Mouse (Mus musculus) embryonic facial prominence, embryonic 11.5 days (tissue): ENCODE data around the gene Trim3. TPM values are rescaled to one million over a fixed set of nuclear protein-coding genes. Genes with fewer than 3 reads are reported as not detected.

Source experiments
- ATAC-seq: fragments of 200-750 bp; cut with Nextera tagmentation; replicated peaks from 2 replicates; pipeline ENCODE4 v1.8.0; 2017; ENCODE audit warnings: low read depth; ENCODE audit not compliant: insufficient number of reproducible peaks, low FRiP score, low TSS enrichment
- DNase-seq: peaks from one replicate; pipeline ENCODE4 v3.0.0-alpha.2; 2015; ENCODE audit warnings: low spot score
- H3K27ac ChIP-seq: fragments of 300-500 bp; sonication (generic); replicated peaks from 2 replicates; pipeline ENCODE4 v1.5.1; 2014; ENCODE audit warnings: mild to moderate bottlenecking, low read depth, low read length, control low read depth
- H3K27me3 ChIP-seq: fragments of 300-500 bp; sonication (generic); 2 replicates; pipeline ENCODE4 v1.6.1; 2014; ENCODE audit warnings: mild to moderate bottlenecking, low read length, moderate library complexity, mixed read lengths; ENCODE audit not compliant: control insufficient read depth, insufficient read depth
- H3K36me3 ChIP-seq: fragments of 300-500 bp; sonication (generic); replicated peaks from 2 replicates; pipeline ENCODE4 v1.6.1; 2014; ENCODE audit warnings: low read depth, mild to moderate bottlenecking, low read length, moderate library complexity, mixed read lengths; ENCODE audit not compliant: control insufficient read depth, insufficient read depth
- H3K4me1 ChIP-seq: fragments of 300-500 bp; sonication (generic); 2 replicates; pipeline ENCODE4 v1.6.1; 2014; ENCODE audit warnings: low read length, mixed read lengths; ENCODE audit not compliant: control insufficient read depth, insufficient read depth
- H3K4me2 ChIP-seq: fragments of 300-500 bp; sonication (generic); 2 replicates; pipeline ENCODE4 v1.6.1; 2014; ENCODE audit warnings: low read depth, mild to moderate bottlenecking, control low read depth, low read length, moderate library complexity
- H3K4me3 ChIP-seq: fragments of 300-500 bp; sonication (generic); 2 replicates; pipeline ENCODE4 v1.5.1; 2014; ENCODE audit warnings: low read depth, low read length, control low read depth
- H3K9ac ChIP-seq: fragments of 300-500 bp; sonication (generic); replicated peaks from 2 replicates; pipeline ENCODE4 v1.6.1; 2014; ENCODE audit warnings: mild to moderate bottlenecking, control low read depth, low read length
- H3K9me3 ChIP-seq: fragments of 300-500 bp; sonication (generic); replicated peaks from 2 replicates; pipeline ENCODE4 v1.6.1; 2016; ENCODE audit warnings: mild to moderate bottlenecking, low read length, inconsistent platforms, mixed read lengths; ENCODE audit not compliant: control insufficient read depth
- WGBS: fragments of 180-500 bp; shearing (Covaris S2); extraction: QIAGEN DNeasy Blood & Tissue Kit; methylation state at CpG from one replicate; pipeline ENCODE4 v1.1.7; 2014; 5-methylcytosine and 5-hydroxymethylcytosine counted together
- polyA plus RNA-seq: library from polyadenylated mRNA; unstranded; fragments of >200 nt; fragmentation: Nextera tagmentation; extraction: Ambion mirVana; gene quantifications from 2 replicates; pipeline ENCODE4 v1.2.1, GENCODE M21; 2014

The Trim3 gene
- polyA plus RNA-seq, 1 experiment from 2014 or later, result 19.2 TPM

GRCm38 (mm10) chr7:105602860-105603623 is 30.3 kb downstream of the Trim3 start:
- H3K4me3 ChIP-seq, result no peak overlapping the region
- H3K27me3 ChIP-seq, result no peaks in the 10 kb centered on the region
- DNase-seq (peak; percentile 75), ATAC-seq (0 out of 2 replicates have a peak, but pooled peaks have one; percentile 20)
- no peaks in the 10 kb centered on the region for H3K4me1 ChIP-seq
- no peak overlapping the region for H3K4me2 ChIP-seq
- H3K9ac ChIP-seq, result no peak overlapping the region
- WGBS, result 30% methylated on average over 9 of the region's 9 CpGs
- no peaks in the 10 kb centered on the region for H3K9me3 ChIP-seq
- H3K36me3 ChIP-seq, result no peaks in the 10 kb centered on the region
- H3K27ac ChIP-seq, result no peak overlapping the region

DNA sequence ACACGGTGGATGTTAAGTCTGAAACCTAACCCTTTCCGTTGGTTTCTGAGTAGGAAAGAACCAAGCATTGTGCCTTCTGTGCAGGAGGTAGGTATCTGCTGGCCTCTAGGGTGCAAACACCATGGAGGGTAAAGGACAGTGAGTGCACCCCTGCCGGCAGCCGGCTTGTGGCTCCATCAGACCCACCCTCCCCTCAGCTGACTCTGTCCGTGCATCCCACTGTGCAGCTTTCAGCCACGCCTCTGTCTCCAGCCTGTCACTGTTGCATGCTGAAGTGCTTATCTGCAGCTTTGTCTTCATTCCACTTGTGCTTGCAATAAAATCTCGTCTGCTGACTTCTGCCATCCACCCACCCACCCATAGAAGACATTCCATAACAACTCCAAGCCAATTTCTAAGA is 43.3 kb downstream of the Trim3 start:
- Histone ChIP-seq H3K9ac (no peak overlapping the region), H3K4me1 (no peaks in the 10 kb centered on the region), H3K9me3 (no peaks in the 10 kb centered on the region), H3K4me2 (no peak overlapping the region), H3K4me3 (no peak overlapping the region), H3K27me3 (no peaks in the 10 kb centered on the region), H3K36me3 (no peaks in the 10 kb centered on the region), H3K27ac (no peak overlapping the region)
- ATAC-seq (no peak), DNase-seq (no peak)
- 21% methylated on average over 7 of the region's 7 CpGs for WGBS

GRCm38 (mm10) chr7:105588325-105588912 is 45.0 kb downstream of the Trim3 start:
- no peak overlapping the region for H3K27ac ChIP-seq
- no peak overlapping the region for H3K4me2 ChIP-seq
- 77% methylated on average over 9 of the region's 9 CpGs for WGBS
- ATAC-seq (no peak), DNase-seq (no peak)
- H3K36me3 ChIP-seq, result no peaks in the 10 kb centered on the region
- no peak overlapping the region for H3K4me3 ChIP-seq
- H3K9ac ChIP-seq, result no peak overlapping the region
- H3K27me3 ChIP-seq, result no peaks in the 10 kb centered on the region
- no peaks in the 10 kb centered on the region for H3K4me1 ChIP-seq
- H3K9me3 ChIP-seq, result no peaks in the 10 kb centered on the region

DNA sequence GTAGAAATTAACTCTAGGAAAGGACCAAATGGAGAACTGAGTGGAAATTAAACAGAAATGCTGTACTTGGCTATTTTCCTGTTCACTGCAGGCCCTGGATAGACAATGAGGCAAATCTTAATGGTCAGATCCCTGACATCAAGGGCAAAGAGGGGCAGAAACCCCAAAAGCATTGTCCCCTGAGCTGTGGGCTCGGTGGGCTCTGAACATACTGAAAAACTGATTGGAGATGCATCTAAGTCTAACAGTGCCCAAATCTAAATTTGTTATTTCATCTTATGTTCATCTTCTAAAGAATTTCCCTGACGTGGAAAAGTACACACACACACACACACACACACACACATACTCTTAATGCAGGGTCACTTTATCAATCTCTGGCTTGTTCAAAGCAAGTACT is 51.4 kb downstream of the Trim3 start:
- DNase-seq (no peak), ATAC-seq (no peak)
- Histone ChIP-seq H3K27ac (no peak overlapping the region), H3K9me3 (no peaks in the 10 kb centered on the region), H3K4me2 (peak overlapping the region; percentile 69), H3K4me3 (no peak overlapping the region; the same call in 1 of the 2 replicates), H3K27me3 (no peaks in the 10 kb centered on the region), H3K4me1 (peaks cover 4% of the 10 kb centered on the region), H3K36me3 (no peaks in the 10 kb centered on the region), H3K9ac (no peak overlapping the region; the same call in 1 of the 2 replicates)
- WGBS, result 75% methylated on average over 2 of the region's 2 CpGs

DNA sequence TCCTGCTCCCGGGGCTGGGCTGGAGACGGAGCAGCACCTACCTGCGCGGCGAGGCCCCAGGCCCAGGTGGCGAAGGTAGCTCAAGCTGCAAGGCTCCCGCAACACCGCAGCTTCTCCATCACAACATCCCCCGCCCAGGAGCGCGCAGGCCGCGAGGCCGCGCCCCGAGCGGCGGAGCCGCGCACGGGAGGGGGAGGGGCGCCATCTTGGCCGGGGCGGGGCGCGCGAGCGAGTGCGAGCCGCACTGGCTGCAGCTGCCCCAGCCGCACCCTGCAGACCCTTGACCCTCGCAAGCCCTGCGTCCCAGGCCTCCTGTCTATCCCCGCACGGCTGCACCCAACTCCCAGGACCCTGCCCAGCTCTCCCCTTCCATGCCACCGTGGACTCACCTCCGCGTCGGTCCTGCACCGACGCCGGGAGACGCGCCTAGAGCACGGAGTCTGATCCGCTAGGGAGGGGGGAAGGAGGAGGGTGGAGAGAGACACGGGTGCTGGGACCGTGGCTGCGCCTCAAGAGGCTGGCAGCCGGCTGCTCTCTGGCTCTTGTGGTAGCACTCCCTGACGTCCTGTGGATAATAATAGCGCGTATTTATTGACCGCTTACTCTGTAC is 52.2 kb downstream of the Trim3 start, which contains the start of gene Apbb1:
Apbb1 (minus strand) TSS at position 560 of the 610 bp plus-strand sequence.
- peaks cover 4% of the 10 kb centered on the region for H3K4me1 ChIP-seq
- H3K36me3 ChIP-seq, result no peaks in the 10 kb centered on the region
- peak within 1 kb of the TSS; percentile 77 for H3K4me3 ChIP-seq
- peak within 1 kb of the TSS; percentile 69 for H3K4me2 ChIP-seq
- no peaks in the 10 kb centered on the region for H3K27me3 ChIP-seq
- H3K9ac ChIP-seq, result peak within 1 kb of the TSS; percentile 86
- no peaks in the 10 kb centered on the region for H3K9me3 ChIP-seq
- ATAC-seq (peak; percentile 90), DNase-seq (peak; percentile 84)
- WGBS, result 1% methylated on average over 50 of the region's 54 CpGs
- H3K27ac ChIP-seq, result peak within 1 kb of the TSS; percentile 35

GRCm38 (mm10) chr7:105580627-105581089 is 52.7 kb downstream of the Trim3 start:
- Histone ChIP-seq H3K27me3 (no peaks in the 10 kb centered on the region), H3K36me3 (no peaks in the 10 kb centered on the region), H3K27ac (peak overlapping the region; percentile 35; the same call in 1 of the 2 replicates), H3K4me3 (peak overlapping the region; percentile 77), H3K4me2 (peak overlapping the region; percentile 69), H3K9me3 (no peaks in the 10 kb centered on the region), H3K9ac (peak overlapping the region; percentile 86), H3K4me1 (peaks cover 4% of the 10 kb centered on the region)
- 0% methylated on average over 17 of the region's 22 CpGs for WGBS
- DNase-seq (peak; percentile 57), ATAC-seq (peak; percentile 73)

DNA sequence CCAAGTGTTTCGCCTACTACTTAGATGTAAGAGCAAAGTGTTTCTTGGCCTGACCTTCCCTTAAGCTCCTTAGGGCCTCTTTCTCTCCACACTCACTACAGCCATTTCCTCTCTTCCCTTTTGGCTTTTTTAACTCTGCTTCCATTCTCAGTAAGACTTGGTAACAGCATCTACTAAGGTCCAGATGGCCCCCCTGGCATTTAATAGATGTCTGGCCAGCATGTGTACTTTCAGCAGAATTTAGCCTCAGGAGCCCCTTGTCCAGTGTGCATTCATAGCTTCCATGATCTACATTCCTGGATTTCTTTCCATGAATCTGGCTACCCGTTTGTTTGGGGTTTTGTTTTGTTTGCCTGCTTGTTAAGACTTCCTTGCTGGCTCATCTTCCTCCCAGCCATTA is 54.9 kb downstream of the Trim3 start:
- H3K4me2 ChIP-seq, result no peak overlapping the region
- H3K4me1 ChIP-seq, result peaks cover 4% of the 10 kb centered on the region
- H3K27me3 ChIP-seq, result no peaks in the 10 kb centered on the region
- no peak overlapping the region for H3K9ac ChIP-seq
- H3K4me3 ChIP-seq, result no peak overlapping the region
- peaks cover 1% of the 10 kb centered on the region; the same call in 1 of the 2 replicates for H3K36me3 ChIP-seq
- DNase-seq, result no peak
- no peaks in the 10 kb centered on the region for H3K9me3 ChIP-seq
- 78% methylated on average over 2 of the region's 2 CpGs for WGBS
- H3K27ac ChIP-seq, result no peak overlapping the region
- ATAC-seq, result no peak
